Mouse (Mus musculus) forebrain, embryonic 11.5 days (tissue): ENCODE results near the gene Pde4d. TPM values are rescaled to one million over a fixed set of nuclear protein-coding genes. Genes with fewer than 3 reads are reported as not detected.
A peak's percentile ranks its signal among the peaks of the same experiment; 100 is the strongest.

Experiments
- ATAC-seq: fragments of 200-750 bp; cut with Nextera tagmentation; replicated peaks from 2 replicates; pipeline ENCODE4 v1.8.0; 2017; ENCODE audit warnings: moderate TSS enrichment; ENCODE audit not compliant: low FRiP score
- DNase-seq: peaks from one replicate; pipeline ENCODE4 v3.0.0-alpha.2; 2017; ENCODE audit warnings: low spot score
- H3K27ac ChIP-seq: fragments of 300-500 bp; sonication (generic); 2 replicates; pipeline ENCODE4 v1.5.1; 2014; ENCODE audit warnings: low read depth, low read length
- H3K27me3 ChIP-seq: fragments of 300-500 bp; sonication (generic); 2 replicates; pipeline ENCODE4 v1.6.1; 2014; ENCODE audit warnings: mild to moderate bottlenecking, low read length, mixed read lengths; ENCODE audit not compliant: control insufficient read depth, insufficient read depth
- H3K36me3 ChIP-seq: fragments of 300-500 bp; sonication (generic); 2 replicates; pipeline ENCODE4 v1.6.1; 2014; ENCODE audit warnings: mild to moderate bottlenecking, low read length, moderate library complexity, mixed read lengths; ENCODE audit not compliant: control insufficient read depth, insufficient read depth
- H3K4me1 ChIP-seq: fragments of 300-500 bp; sonication (generic); replicated peaks from 2 replicates; pipeline ENCODE4 v1.6.1; 2014; ENCODE audit warnings: low read length, mixed read lengths; ENCODE audit not compliant: control insufficient read depth, insufficient read depth
- H3K4me2 ChIP-seq: fragments of 300-500 bp; sonication (generic); 2 replicates; pipeline ENCODE4 v1.6.1; 2014; ENCODE audit warnings: low read depth, mild to moderate bottlenecking, low read length, moderate library complexity, mixed read lengths; ENCODE audit not compliant: severe bottlenecking
- H3K4me3 ChIP-seq: fragments of 300-500 bp; sonication (generic); 2 replicates; pipeline ENCODE4 v1.5.1; 2014; ENCODE audit warnings: low read depth, low read length
- H3K9ac ChIP-seq: fragments of 300-500 bp; sonication (generic); 2 replicates; pipeline ENCODE4 v1.6.1; 2014; ENCODE audit warnings: low read length
- H3K9me3 ChIP-seq: fragments of 300-500 bp; sonication (generic); 2 replicates; pipeline ENCODE4 v1.6.1; 2016; ENCODE audit warnings: low read length, mixed read lengths; ENCODE audit not compliant: control insufficient read depth
- WGBS: fragments of 180-500 bp; shearing (Covaris S2); extraction: QIAGEN DNeasy Blood & Tissue Kit; methylation state at CpG from one replicate; pipeline ENCODE4 v1.1.7; 2014; 5-methylcytosine and 5-hydroxymethylcytosine counted together
- polyA plus RNA-seq: library from polyadenylated mRNA; unstranded; fragments of >200 nt; fragmentation: Nextera tagmentation; extraction: Ambion mirVana; gene quantifications from 2 replicates; pipeline ENCODE4 v1.2.1, GENCODE M21; 2014

Gene Pde4d
- polyA plus RNA-seq, 1 experiment from 2014 or later, result 11.9 TPM

DNA sequence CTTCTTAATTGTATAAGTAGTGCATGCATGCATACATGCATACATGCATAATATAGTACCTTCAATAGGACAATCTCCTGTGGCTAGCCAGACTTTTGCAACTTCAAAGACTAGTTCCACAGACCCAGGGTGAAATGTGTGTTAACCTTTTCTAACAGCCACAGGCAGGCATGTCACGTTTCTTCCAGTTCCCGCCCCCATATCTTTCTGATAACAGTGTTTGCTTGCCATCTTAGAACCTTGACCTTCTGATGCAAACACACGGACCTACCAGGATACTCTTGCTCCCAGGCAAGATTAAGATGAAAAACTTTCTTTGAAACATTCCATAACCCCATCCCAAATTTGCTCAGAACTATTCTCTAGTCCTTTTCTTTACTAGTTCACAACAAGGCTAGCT is 1357.7 kb downstream of the Pde4d start:
- WGBS, result 59% methylated on average over 3 of the region's 3 CpGs
- H3K9me3 ChIP-seq, result no peaks in the 10 kb centered on the region
- H3K27ac ChIP-seq, result no peak overlapping the region
- 0 out of 2 replicates have a peak, but pooled peaks cover 2% of the 10 kb centered on the region for H3K4me1 ChIP-seq
- no peaks in the 10 kb centered on the region for H3K27me3 ChIP-seq
- H3K9ac ChIP-seq, result no peak overlapping the region
- no peak overlapping the region for H3K4me3 ChIP-seq
- no peak for ATAC-seq
- DNase-seq, result no peak
- no peak overlapping the region for H3K4me2 ChIP-seq
- H3K36me3 ChIP-seq, result no peaks in the 10 kb centered on the region

DNA sequence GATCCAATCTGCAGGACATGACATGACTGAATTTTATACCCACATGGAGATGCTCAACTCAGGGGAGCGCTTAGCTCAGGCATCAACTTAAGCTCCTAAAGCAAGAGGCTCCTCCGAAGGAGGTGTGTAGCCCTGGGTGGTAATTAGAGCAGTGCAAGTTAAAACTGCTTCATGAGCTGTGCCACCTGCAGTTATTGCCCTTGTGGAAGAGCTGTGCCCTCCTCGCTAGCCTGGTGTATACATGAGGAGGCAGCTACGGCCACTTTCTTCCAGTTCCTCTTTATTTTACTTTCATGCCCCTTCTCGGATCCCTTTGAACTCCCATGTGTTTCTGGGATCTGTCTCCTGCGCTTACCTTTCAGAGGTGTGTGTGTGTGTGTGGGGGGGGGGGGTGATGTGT is 1358.3 kb downstream of the Pde4d start:
- ATAC-seq, result no peak
- no peak overlapping the region for H3K27ac ChIP-seq
- WGBS, result 69% methylated on average over 6 of the region's 6 CpGs
- no peaks in the 10 kb centered on the region for H3K27me3 ChIP-seq
- DNase-seq, result no peak
- no peaks in the 10 kb centered on the region for H3K9me3 ChIP-seq
- H3K4me2 ChIP-seq, result no peak overlapping the region
- 0 out of 2 replicates have a peak, but pooled peaks cover 2% of the 10 kb centered on the region for H3K4me1 ChIP-seq
- no peak overlapping the region for H3K4me3 ChIP-seq
- H3K9ac ChIP-seq, result no peak overlapping the region
- H3K36me3 ChIP-seq, result no peaks in the 10 kb centered on the region

DNA sequence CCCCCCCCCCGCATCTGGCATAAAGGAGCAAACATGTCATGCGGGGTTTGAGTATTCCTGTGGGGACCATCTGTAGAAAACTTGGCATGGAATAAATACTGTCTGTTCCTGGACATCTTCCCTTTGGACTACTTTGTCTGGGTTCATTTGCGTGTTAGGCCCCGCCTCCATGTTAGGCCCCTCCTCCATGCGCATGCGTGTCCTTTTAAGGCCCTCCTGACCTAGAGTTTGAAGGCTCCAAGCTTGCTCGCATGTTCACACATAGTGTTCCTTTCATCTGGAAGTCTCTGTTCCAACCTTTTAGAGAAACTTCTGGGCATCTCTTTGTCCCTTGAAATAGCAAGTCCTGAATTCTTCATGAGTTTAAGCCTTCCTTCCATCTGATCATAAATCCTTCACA is 1359.2 kb downstream of the Pde4d start:
- Histone ChIP-seq H3K27ac (no peak overlapping the region), H3K9me3 (no peaks in the 10 kb centered on the region), H3K4me3 (no peak overlapping the region), H3K27me3 (no peaks in the 10 kb centered on the region), H3K4me1 (0 out of 2 replicates have a peak, but pooled peaks cover 2% of the 10 kb centered on the region), H3K9ac (no peak overlapping the region), H3K36me3 (no peaks in the 10 kb centered on the region), H3K4me2 (no peak overlapping the region)
- WGBS, result 89% methylated on average over 7 of the region's 7 CpGs
- ATAC-seq (no peak), DNase-seq (no peak)

DNA sequence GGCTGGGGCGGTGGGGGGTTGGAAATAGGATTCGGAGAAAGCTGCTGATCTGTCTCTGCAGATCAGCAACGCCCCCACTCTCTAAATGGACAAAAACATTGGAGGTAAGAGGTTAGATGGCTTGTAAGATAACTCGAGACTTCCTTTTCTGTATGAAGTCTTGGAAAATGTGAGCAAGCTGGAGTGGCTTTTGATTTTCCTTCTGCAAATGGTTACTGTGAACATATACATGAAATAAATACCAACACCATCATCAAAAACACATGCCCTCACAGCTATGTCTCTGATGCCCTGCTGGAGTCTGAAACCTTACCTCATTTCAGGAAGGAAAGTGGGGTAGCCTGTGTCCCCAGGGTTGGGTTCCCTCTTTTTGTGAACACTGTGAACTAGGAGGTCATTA is 1359.9 kb downstream of the Pde4d start:
- DNase-seq, result no peak
- no peak overlapping the region for H3K4me2 ChIP-seq
- no peaks in the 10 kb centered on the region for H3K36me3 ChIP-seq
- H3K27ac ChIP-seq, result no peak overlapping the region
- no peaks in the 10 kb centered on the region for H3K27me3 ChIP-seq
- H3K9ac ChIP-seq, result no peak overlapping the region
- WGBS, result 80% methylated on average over 4 of the region's 4 CpGs
- H3K9me3 ChIP-seq, result no peaks in the 10 kb centered on the region
- H3K4me1 ChIP-seq, result 0 out of 2 replicates have a peak, but pooled peaks cover 2% of the 10 kb centered on the region
- no peak for ATAC-seq
- no peak overlapping the region for H3K4me3 ChIP-seq

DNA sequence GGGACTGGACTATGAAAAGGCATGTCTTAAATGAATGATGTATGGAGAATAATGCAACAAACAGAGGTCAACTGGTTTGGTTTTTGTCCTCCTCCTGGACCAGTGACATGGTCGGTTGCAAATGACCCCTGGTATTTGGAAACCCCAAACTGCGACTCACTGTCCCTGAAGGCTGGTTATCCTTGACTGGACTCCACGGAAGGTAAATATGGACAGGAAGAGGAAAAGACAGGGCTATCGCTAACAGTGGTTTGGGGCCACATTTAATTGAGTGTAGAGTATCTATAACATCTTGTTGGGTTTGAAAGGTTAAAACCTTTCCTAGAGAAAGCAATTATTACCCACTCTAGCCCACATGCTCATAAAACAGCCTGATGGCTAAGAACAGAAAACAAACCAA is 1364.2 kb downstream of the Pde4d start:
- no peak overlapping the region for H3K4me2 ChIP-seq
- no peak for ATAC-seq
- no peak for DNase-seq
- H3K9me3 ChIP-seq, result no peaks in the 10 kb centered on the region
- no peaks in the 10 kb centered on the region for H3K4me1 ChIP-seq
- no peak overlapping the region for H3K27ac ChIP-seq
- no peaks in the 10 kb centered on the region for H3K36me3 ChIP-seq
- no peak overlapping the region for H3K4me3 ChIP-seq
- no peaks in the 10 kb centered on the region for H3K27me3 ChIP-seq
- no peak overlapping the region for H3K9ac ChIP-seq
- 81% methylated on average over 4 of the region's 4 CpGs for WGBS

DNA sequence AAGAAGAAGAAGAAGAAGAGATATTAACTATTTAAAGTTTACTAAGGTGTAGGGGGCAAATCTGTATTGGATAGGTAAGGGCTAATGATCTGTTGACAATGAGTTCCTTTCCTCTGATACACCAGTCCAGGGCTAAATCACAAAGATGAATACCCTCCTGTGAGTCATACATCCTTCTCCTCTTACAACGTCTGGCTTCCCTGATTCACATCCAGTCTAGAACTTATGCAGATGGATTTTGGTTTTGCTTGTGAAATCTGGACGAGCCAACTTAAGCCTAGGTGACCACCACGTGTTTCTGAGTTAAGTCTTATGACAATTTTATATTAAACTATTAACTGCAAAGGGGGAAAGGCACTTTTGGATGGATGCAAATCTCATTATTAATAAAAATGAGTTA is 1369.3 kb downstream of the Pde4d start:
- Histone ChIP-seq H3K9me3 (no peaks in the 10 kb centered on the region), H3K4me2 (no peak overlapping the region), H3K36me3 (no peaks in the 10 kb centered on the region), H3K4me1 (peaks cover 14% of the 10 kb centered on the region), H3K27ac (no peak overlapping the region), H3K4me3 (no peak overlapping the region), H3K27me3 (no peaks in the 10 kb centered on the region), H3K9ac (no peak overlapping the region)
- 84% methylated on average over 3 of the region's 3 CpGs for WGBS
- ATAC-seq, result no peak
- no peak for DNase-seq

DNA sequence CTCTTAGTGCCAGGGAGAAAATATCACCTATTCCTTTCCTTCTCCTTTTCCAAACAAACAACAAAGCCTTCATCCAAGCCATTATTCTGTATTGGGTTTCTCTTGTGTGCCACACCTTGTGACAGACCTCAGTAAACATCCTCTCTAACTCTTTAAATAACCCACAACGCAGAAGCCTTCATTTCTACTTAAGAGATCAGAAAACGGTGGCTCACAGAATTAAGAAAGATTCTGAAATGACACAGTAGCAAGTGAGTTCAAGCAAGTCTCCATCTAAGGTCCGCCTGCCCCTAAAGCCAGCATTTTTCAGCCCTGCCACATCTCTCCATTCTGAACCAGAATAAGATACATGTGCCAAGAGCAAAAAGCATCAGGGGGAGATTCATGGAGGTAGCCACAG is 1370.4 kb downstream of the Pde4d start:
- Histone ChIP-seq H3K27ac (no peak overlapping the region), H3K27me3 (no peaks in the 10 kb centered on the region), H3K4me2 (no peak overlapping the region), H3K9ac (no peak overlapping the region), H3K4me1 (peaks cover 17% of the 10 kb centered on the region), H3K36me3 (no peaks in the 10 kb centered on the region), H3K4me3 (no peak overlapping the region), H3K9me3 (no peaks in the 10 kb centered on the region)
- ATAC-seq (no peak), DNase-seq (no peak)
- WGBS, result 77% methylated on average over 3 of the region's 3 CpGs

DNA sequence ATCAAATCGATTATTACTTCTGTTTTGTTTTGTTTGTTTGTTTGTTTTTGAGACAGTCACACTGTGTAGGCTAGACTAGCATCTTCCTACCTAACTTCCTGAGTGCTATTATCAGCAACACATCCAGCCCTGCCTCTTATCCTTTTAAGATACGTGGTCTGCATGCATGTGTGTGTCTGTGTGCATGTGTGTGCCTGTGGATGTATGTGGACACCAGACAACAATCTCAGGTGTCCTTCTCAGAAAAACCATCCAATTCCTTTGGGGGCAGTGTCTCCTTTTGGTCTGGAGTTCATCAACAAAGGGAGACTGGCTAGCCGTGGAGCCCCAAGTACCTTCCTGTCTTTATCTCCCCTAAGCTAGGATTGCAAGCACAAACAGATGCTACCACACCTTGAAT is 1371.1 kb downstream of the Pde4d start:
- no peak for DNase-seq
- no peak for ATAC-seq
- no peaks in the 10 kb centered on the region for H3K27me3 ChIP-seq
- H3K9me3 ChIP-seq, result no peaks in the 10 kb centered on the region
- WGBS, result 76% methylated on average over 3 of the region's 3 CpGs
- no peak overlapping the region for H3K4me2 ChIP-seq
- H3K4me3 ChIP-seq, result no peak overlapping the region
- H3K9ac ChIP-seq, result no peak overlapping the region
- H3K27ac ChIP-seq, result no peak overlapping the region
- no peaks in the 10 kb centered on the region for H3K36me3 ChIP-seq
- H3K4me1 ChIP-seq, result peaks cover 17% of the 10 kb centered on the region

DNA sequence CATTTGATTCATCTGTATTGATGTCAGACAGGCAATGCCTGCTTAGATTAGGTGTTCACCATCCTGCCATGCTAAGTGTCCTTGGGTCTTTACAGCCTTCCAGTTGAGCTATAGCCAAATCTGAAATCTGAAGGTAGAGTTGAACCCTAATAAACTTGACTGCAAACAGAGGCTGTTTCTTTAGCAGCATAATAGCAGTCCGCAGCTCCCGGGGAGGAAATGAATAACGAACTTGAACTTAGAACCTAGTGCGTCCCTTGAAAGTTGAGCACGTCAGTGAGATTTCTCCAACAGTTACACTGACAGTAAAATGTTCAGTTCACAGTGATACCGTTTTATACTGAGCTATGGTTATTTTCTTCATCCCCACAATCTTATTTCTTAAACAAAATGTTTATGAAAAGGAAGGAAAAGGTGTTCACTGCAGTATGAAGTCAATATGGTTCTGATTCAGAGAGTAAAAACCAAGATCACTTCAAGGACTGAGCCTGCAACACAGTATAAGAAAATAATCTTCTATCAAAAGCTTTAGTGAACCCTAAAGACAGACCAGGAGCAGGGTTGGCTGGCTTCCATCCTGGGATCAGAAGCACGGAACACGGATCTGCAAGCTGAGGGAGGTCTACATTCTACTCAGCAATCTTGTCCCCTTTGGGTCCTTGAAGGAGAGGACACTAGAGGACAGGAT is 1372.1 kb downstream of the Pde4d start:
- peak overlapping the region; percentile 44; the same call in 1 of the 2 replicates for H3K9ac ChIP-seq
- no peak overlapping the region; the same call in 1 of the 2 replicates for H3K4me3 ChIP-seq
- DNase-seq (no peak), ATAC-seq (peak; percentile 73; the same call in 1 of the 2 replicates)
- no peaks in the 10 kb centered on the region for H3K36me3 ChIP-seq
- H3K4me2 ChIP-seq, result peak overlapping the region; percentile 38; the same call in 1 of the 2 replicates
- H3K27ac ChIP-seq, result peak overlapping the region; percentile 91
- H3K27me3 ChIP-seq, result no peaks in the 10 kb centered on the region
- peaks cover 17% of the 10 kb centered on the region for H3K4me1 ChIP-seq
- WGBS, result 10% methylated on average over 8 of the region's 8 CpGs
- no peaks in the 10 kb centered on the region for H3K9me3 ChIP-seq
